In the genomic region with DNA sequence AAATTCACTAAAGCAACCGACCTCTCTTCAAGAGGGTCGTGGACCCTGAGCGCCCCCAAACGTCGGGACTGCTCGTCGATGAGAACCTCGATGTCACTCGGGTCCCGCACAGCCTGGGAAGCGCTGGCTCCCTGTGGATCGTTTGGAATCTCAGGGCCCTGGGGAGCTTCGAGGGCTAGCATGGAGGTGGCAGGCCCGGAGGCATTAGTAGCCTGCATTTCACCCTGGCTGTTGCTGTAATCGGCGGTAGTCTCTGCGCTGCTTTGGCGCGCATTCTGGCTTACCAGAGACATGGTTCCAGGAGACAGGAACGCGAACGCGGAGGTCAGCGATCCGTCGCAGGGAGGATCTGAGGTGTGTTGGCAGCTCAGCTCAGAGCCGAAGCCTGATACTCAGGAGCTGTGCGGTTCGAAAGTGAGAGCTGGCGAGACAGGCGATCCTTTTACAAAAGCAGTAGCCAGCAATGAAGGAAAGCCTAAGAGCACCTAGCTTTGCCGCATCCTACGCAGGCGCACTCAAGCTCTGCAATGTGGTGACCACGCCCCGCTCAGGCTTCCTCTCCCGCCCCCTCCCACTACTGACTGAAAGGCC, we compare ENCODE assay signal across 9 mouse cellular contexts. TPM values are rescaled to one million over a fixed set of nuclear protein-coding genes. Genes with fewer than 3 reads are reported as not detected.
DNase-seq lines count a peak whose midpoint lies in the region; ATAC-seq and TF ChIP-seq lines count a peak whose summit lies in the region.
"Had no signal": no experiment of that assay in that cellular context is flagged by ENCODE, and none has a peak within 500 bp of the region (broad histone marks: within the 10 kb centered on the region; RNA-seq: fewer than 3 reads in every experiment).

Gene Magee2, minus strand, starts transcription at position 517 of the 591 bp plus-strand sequence.

- TF ChIP-seq CTCF in bone marrow macrophage, adult 2 months (IDR thresholded peaks at IDR 0.05; ENCODE audit: low read depth, low read length), result no peak
- no peak for TF ChIP-seq CTCF in thymus, adult 2 months (IDR thresholded peaks at IDR 0.05; ENCODE audit: borderline replicate concordance, control insufficient read depth, extremely low read depth, insufficient read depth, low read length, poor library complexity)

- no peaks in the 10 kb centered on the region for H3K4me1 ChIP-seq in heart, embryonic 10.5 days
- H3K4me1 ChIP-seq in bone marrow macrophage, adult 2 months (ENCODE audit: control insufficient read depth, insufficient read depth, low read length), result no peaks in the 10 kb centered on the region
- H3K4me1 ChIP-seq in forebrain, embryonic 15.5 days, result no peaks in the 10 kb centered on the region
- no peaks in the 10 kb centered on the region for H3K4me1 ChIP-seq in intestine, embryonic 14.5 days (replicated peaks; ENCODE audit: control insufficient read depth, insufficient read depth, low read length)
- H3K4me1 ChIP-seq in limb, embryonic 14.5 days (ENCODE audit: control insufficient read depth, insufficient read depth, low read length), result no peaks in the 10 kb centered on the region
- no peaks in the 10 kb centered on the region for H3K4me1 ChIP-seq in midbrain, embryonic 16.5 days (ENCODE audit: control insufficient read depth, insufficient read depth, low read length)
- no peaks in the 10 kb centered on the region for H3K4me1 ChIP-seq in thymus, adult 2 months (replicated peaks; ENCODE audit: control insufficient read depth, insufficient read depth, low read length)

- ATAC-seq in forebrain, embryonic 15.5 days (replicated peaks), result peak; percentile 97
- ATAC-seq in intestine, embryonic 14.5 days (replicated peaks; ENCODE audit: low FRiP score, low TSS enrichment, low read depth), result peak; percentile 66; the same call in 1 of the 2 replicates
- peak; percentile 81 for ATAC-seq in limb, embryonic 14.5 days (ENCODE audit: low FRiP score, low read depth)
- ATAC-seq in midbrain, embryonic 16.5 days, result peak; percentile 98
- ATAC-seq: Patski had no signal

- peaks cover 56% of the 10 kb centered on the region for H3K27me3 ChIP-seq in heart, embryonic 10.5 days (ENCODE audit: insufficient read depth, poor library complexity, severe bottlenecking)
- peaks cover 6% of the 10 kb centered on the region for H3K27me3 ChIP-seq in forebrain, embryonic 15.5 days
- H3K27me3 ChIP-seq in intestine, embryonic 14.5 days (replicated peaks; ENCODE audit: control insufficient read depth, insufficient read depth, low read length), result peaks cover 23% of the 10 kb centered on the region
- peaks cover 5% of the 10 kb centered on the region; the same call in 1 of the 2 replicates for H3K27me3 ChIP-seq in limb, embryonic 14.5 days (ENCODE audit: control insufficient read depth, insufficient read depth, low read length)
- H3K27me3 ChIP-seq in midbrain, embryonic 16.5 days (ENCODE audit: control insufficient read depth, insufficient read depth, low read depth, low read length), result peaks cover 32% of the 10 kb centered on the region
- H3K27me3 ChIP-seq in thymus, adult 2 months (ENCODE audit: control insufficient read depth, insufficient read depth, low read length), result no peaks in the 10 kb centered on the region

- no peak for TF ChIP-seq POLR2A in bone marrow macrophage, adult 2 months (IDR thresholded peaks at IDR 0.05; ENCODE audit: borderline replicate concordance, low read depth, low read length)
- 0 out of 2 replicates have a peak, but pooled peaks have one; percentile 30 for TF ChIP-seq POLR2A in limb, embryonic 14.5 days (IDR thresholded peaks at IDR 0.05; ENCODE audit: borderline replicate concordance, extremely low read depth, insufficient read depth, insufficient read length)
- TF ChIP-seq POLR2A in thymus, adult 2 months (IDR thresholded peaks at IDR 0.05; ENCODE audit: control insufficient read depth, extremely low read depth, insufficient read depth, low read length, poor library complexity), result no peak

- H3K27ac ChIP-seq in heart, embryonic 10.5 days, result no peak within 1 kb of the TSS
- no peak within 1 kb of the TSS for H3K27ac ChIP-seq in bone marrow macrophage, adult 2 months (ENCODE audit: insufficient read depth, low read depth, low read length)
- H3K27ac ChIP-seq in forebrain, embryonic 15.5 days (replicated peaks), result peak within 1 kb of the TSS; percentile 78
- H3K27ac ChIP-seq in intestine, embryonic 14.5 days (ENCODE audit: low read depth), result no peak within 1 kb of the TSS
- 0 out of 2 replicates have a peak within 1 kb of the TSS, but pooled peaks have one; percentile 26 for H3K27ac ChIP-seq in limb, embryonic 14.5 days (replicated peaks; ENCODE audit: low read depth, low read length)
- H3K27ac ChIP-seq in midbrain, embryonic 16.5 days (ENCODE audit: low read length), result peak within 1 kb of the TSS; percentile 82
- H3K27ac ChIP-seq in thymus, adult 2 months (ENCODE audit: control insufficient read depth, insufficient read depth, low read length), result no peak within 1 kb of the TSS

- 25% methylated on average over 37 of the region's 37 CpGs for WGBS in heart, embryonic 10.5 days
- 26% methylated on average over 37 of the region's 37 CpGs for WGBS in forebrain, embryonic 15.5 days
- 23% methylated on average over 37 of the region's 37 CpGs for WGBS in intestine, embryonic 14.5 days
- 31% methylated on average over 37 of the region's 37 CpGs for whole genome bisulfite sequencing in limb, embryonic 14.5 days
- 16% methylated on average over 37 of the region's 37 CpGs for WGBS in midbrain, embryonic 16.5 days
- 5% methylated on average over 37 of the region's 37 CpGs for WGBS in thymus, adult 2 months

- peak within 1 kb of the TSS; percentile 59 for H3K4me3 ChIP-seq in heart, embryonic 10.5 days
- peak within 1 kb of the TSS; percentile 31 for H3K4me3 ChIP-seq in bone marrow macrophage, adult 2 months (ENCODE audit: insufficient read depth, low read length)
- peak within 1 kb of the TSS; percentile 51 for H3K4me3 ChIP-seq in forebrain, embryonic 15.5 days
- H3K4me3 ChIP-seq in intestine, embryonic 14.5 days (ENCODE audit: low read depth, low read length), result peak within 1 kb of the TSS; percentile 36
- peak within 1 kb of the TSS; percentile 46 for H3K4me3 ChIP-seq in limb, embryonic 14.5 days (replicated peaks; ENCODE audit: low read length)
- peak within 1 kb of the TSS; percentile 44 for H3K4me3 ChIP-seq in midbrain, embryonic 16.5 days (ENCODE audit: low read depth, low read length)
- H3K4me3 ChIP-seq in thymus, adult 2 months (ENCODE audit: control insufficient read depth, insufficient read depth, low read length), result peak within 1 kb of the TSS; percentile 53

- H3K9me3 ChIP-seq in heart, embryonic 10.5 days, result no peaks in the 10 kb centered on the region
- H3K9me3 ChIP-seq in forebrain, embryonic 15.5 days, result no peaks in the 10 kb centered on the region
- no peaks in the 10 kb centered on the region for H3K9me3 ChIP-seq in intestine, embryonic 14.5 days (ENCODE audit: control insufficient read depth, low read length)
- no peaks in the 10 kb centered on the region for H3K9me3 ChIP-seq in limb, embryonic 14.5 days (ENCODE audit: control insufficient read depth, low read length)
- H3K9me3 ChIP-seq in midbrain, embryonic 16.5 days (replicated peaks; ENCODE audit: control insufficient read depth, low read length, poor library complexity, severe bottlenecking), result no peaks in the 10 kb centered on the region

- peak within 1 kb of the TSS; percentile 54 for H3K4me2 ChIP-seq in forebrain, embryonic 15.5 days (replicated peaks)
- H3K4me2 ChIP-seq in intestine, embryonic 14.5 days (ENCODE audit: low read length), result peak within 1 kb of the TSS; percentile 53
- H3K4me2 ChIP-seq in limb, embryonic 14.5 days (replicated peaks; ENCODE audit: low read depth, low read length, severe bottlenecking), result peak within 1 kb of the TSS; percentile 51
- H3K4me2 ChIP-seq in midbrain, embryonic 16.5 days (ENCODE audit: low read length), result peak within 1 kb of the TSS; percentile 55

- peak within 1 kb of the TSS; percentile 67 for H3K9ac ChIP-seq in forebrain, embryonic 15.5 days (replicated peaks)
- H3K9ac ChIP-seq in intestine, embryonic 14.5 days (ENCODE audit: low read length), result peak within 1 kb of the TSS; percentile 43
- H3K9ac ChIP-seq in limb, embryonic 14.5 days (ENCODE audit: low read depth, low read length, severe bottlenecking), result peak within 1 kb of the TSS; percentile 62
- H3K9ac ChIP-seq in midbrain, embryonic 16.5 days (ENCODE audit: low read depth, low read length), result peak within 1 kb of the TSS; percentile 64

- DNase-seq in heart, embryonic 10.5 days (ENCODE audit: low spot score), result peak; percentile 75
- no peak for DNase-seq in heart, adult 9 months (ENCODE audit: low spot score in 2 of 2)
- DNase-seq in intestine, embryonic 14.5 days (ENCODE audit: low spot score), result peak; percentile 62
- DNase-seq in limb, embryonic 14.5 days (ENCODE audit: low spot score), result peak; percentile 65
- peak; percentile 30 for DNase-seq in thymus, adult 2 months

- H3K36me3 ChIP-seq in heart, embryonic 10.5 days, result no peaks in the 10 kb centered on the region
- H3K36me3 ChIP-seq in forebrain, embryonic 15.5 days, result no peaks in the 10 kb centered on the region
- H3K36me3 ChIP-seq in intestine, embryonic 14.5 days (ENCODE audit: control insufficient read depth, insufficient read depth, low read length), result no peaks in the 10 kb centered on the region
- no peaks in the 10 kb centered on the region for H3K36me3 ChIP-seq in limb, embryonic 14.5 days (ENCODE audit: control insufficient read depth, insufficient read depth, low read length)
- no peaks in the 10 kb centered on the region for H3K36me3 ChIP-seq in midbrain, embryonic 16.5 days (ENCODE audit: control insufficient read depth, insufficient read depth, low read length)
- no peaks in the 10 kb centered on the region for H3K36me3 ChIP-seq in thymus, adult 2 months (ENCODE audit: control insufficient read depth, insufficient read depth, low read length)

RNA-seq across cellular contexts. Expression of gene Magee2, which starts in this region (rescaled TPM):
- polyA plus RNA-seq in heart, embryonic 10.5 days (2016; fragmentation: Nextera tagmentation; extraction: Ambion mirVana), result 1.7 and 2.6 TPM in 2 replicates
- polyA plus RNA-seq in bone marrow macrophage, adult 2 months (2012; ENCODE audit: insufficient read depth, insufficient read length, missing spikeins), result not detected in 2 replicates
- polyA plus RNA-seq in forebrain, embryonic 15.5 days (2015; fragmentation: Nextera tagmentation; extraction: Ambion mirVana), result 20.2 and 21.6 TPM in 2 replicates
- polyA plus RNA-seq in intestine, embryonic 14.5 days (2014; fragmentation: Nextera tagmentation; extraction: Ambion mirVana), result 1.9 and 2.1 TPM in 2 replicates
- 4.9 and 5.0 TPM in 2 replicates for polyA plus RNA-seq in limb, embryonic 14.5 days (2012; rRNA removed)
- 4.3 and 5.0 TPM in 2 replicates for polyA plus RNA-seq in limb, embryonic 14.5 days (2014; fragmentation: Nextera tagmentation; extraction: Ambion mirVana)
- polyA plus RNA-seq in midbrain, embryonic 16.5 days (2015; fragmentation: Nextera tagmentation; extraction: Ambion mirVana), result 38.8 and 41.3 TPM in 2 replicates
- polyA plus RNA-seq in thymus, adult 2 months (2012; rRNA removed), result 0.18 and 0.36 TPM in 2 replicates
- polyA plus RNA-seq: Patski had no signal

Comparison
In these comparisons a context has a peak if more than half of its experiments do, and no peak if none do; other contexts are left out.
1. DNase-seq: peak in heart, embryonic 10.5 days (single experiment), intestine, embryonic 14.5 days (single experiment) and limb, embryonic 14.5 days (single experiment); none in heart, adult 9 months (0 of 2).
2. Peak in DNase-seq and H3K4me3 ChIP-seq in thymus, adult 2 months; RNA of the gene not detected or under 1 TPM.
3. H3K27ac ChIP-seq: peak in forebrain, embryonic 15.5 days (single experiment), limb, embryonic 14.5 days (single experiment) and midbrain, embryonic 16.5 days (single experiment); none in heart, embryonic 10.5 days (single experiment), bone marrow macrophage, adult 2 months (single experiment), intestine, embryonic 14.5 days (single experiment) and thymus, adult 2 months (single experiment).
4. Peak in every context shown above with its lines, with median percentiles within 50 percentile points of each other: H3K4me3 ChIP-seq, ATAC-seq, H3K4me2 ChIP-seq and H3K9ac ChIP-seq.